Mouse (Mus musculus) testis, adult 2 months (tissue): ENCODE measurements around the gene Rap1b.

Experiments used
- CTCF ChIP-seq: fragments of 200-500 bp; IDR thresholded peaks from 2 replicates; pipeline ENCODE4 v1.5.1; 2012; ENCODE audit warnings: low read depth, mild to moderate bottlenecking, inconsistent platforms, low read length, moderate library complexity; ENCODE audit not compliant: control insufficient read depth, insufficient read depth, insufficient replicate concordance
- POLR2A ChIP-seq: fragments of 200-500 bp; IDR thresholded peaks from 2 replicates; pipeline ENCODE4 v1.6.1; 2012; ENCODE audit warnings: low read depth, mild to moderate bottlenecking, inconsistent platforms, low read length, moderate library complexity; ENCODE audit not compliant: control insufficient read depth

GRCm38 (mm10) chr10:117848981-117849380, 3.1 kb upstream of the Rap1b start:
- no peak for TF ChIP-seq CTCF
- no peak for TF ChIP-seq POLR2A
